27 mouse cellular contexts compared by ENCODE assay signal in genomic region chr12:82972661-82973060, GRCm38 (mm10).
"Had no signal": no experiment of that assay in that cellular context is flagged by ENCODE, and none has a peak within 500 bp of the region (broad histone marks: within the 10 kb centered on the region; RNA-seq: fewer than 3 reads in every experiment).

No protein-coding gene starts in this region.

- H3K27me3 ChIP-seq: limb, embryonic 12.5 days; limb, embryonic 13.5 days; limb, embryonic 15.5 days; liver, embryonic 12.5 days; liver, embryonic 13.5 days; liver, embryonic 15.5 days; lung, embryonic 15.5 days; midbrain, embryonic 12.5 days; midbrain, embryonic 13.5 days; midbrain, embryonic 15.5 days had no signal

- H3K4me1 ChIP-seq: limb, embryonic 10.5 days; limb, embryonic 15.5 days; liver, embryonic 12.5 days; liver, embryonic 13.5 days; liver, embryonic 15.5 days; lung, embryonic 15.5 days; megakaryocyte, embryonic 14.5 days; midbrain, embryonic 10.5 days; midbrain, embryonic 12.5 days; midbrain, embryonic 13.5 days; midbrain, embryonic 15.5 days had no signal

- DNase-seq: left cerebral cortex, postnatal 4 days; liver; liver, embryonic 13.5 days; liver, postnatal 0 days; lung, adult 18-20 months; lung, adult 2 months; lung, embryonic 14.5 days; lung, postnatal 10 days; lung, postnatal 14 days; lung, postnatal 36 days; lung, postnatal 4 days; midbrain, embryonic 14.5 days had no signal

- H3K9ac ChIP-seq: limb, embryonic 12.5 days; limb, embryonic 13.5 days; limb, embryonic 15.5 days; liver, embryonic 12.5 days; liver, embryonic 13.5 days; liver, embryonic 14.5 days; liver, embryonic 15.5 days; liver, postnatal 0 days; lung, embryonic 14.5 days; lung, embryonic 15.5 days; midbrain, embryonic 12.5 days; midbrain, embryonic 13.5 days; midbrain, embryonic 15.5 days had no signal

- H3K9me3 ChIP-seq: limb, embryonic 10.5 days; limb, embryonic 12.5 days; limb, embryonic 13.5 days; limb, embryonic 15.5 days; liver, embryonic 12.5 days; liver, embryonic 13.5 days; liver, embryonic 15.5 days; lung, embryonic 15.5 days; midbrain, embryonic 10.5 days; midbrain, embryonic 12.5 days; midbrain, embryonic 13.5 days; midbrain, embryonic 15.5 days had no signal

- H3K4me3 ChIP-seq: limb, embryonic 10.5 days; limb, embryonic 12.5 days; limb, embryonic 13.5 days; limb, embryonic 15.5 days; liver, embryonic 12.5 days; liver, embryonic 13.5 days; liver, embryonic 15.5 days; lung, embryonic 15.5 days; megakaryocyte, embryonic 14.5 days; midbrain, embryonic 10.5 days; midbrain, embryonic 12.5 days; midbrain, embryonic 13.5 days; midbrain, embryonic 15.5 days; myocyte had no signal

- H3K27ac ChIP-seq: limb, embryonic 10.5 days; limb, embryonic 12.5 days; limb, embryonic 13.5 days; limb, embryonic 15.5 days; liver, embryonic 12.5 days; liver, embryonic 13.5 days; liver, embryonic 14.5 days; liver, embryonic 15.5 days; lung, embryonic 15.5 days; macrophage; midbrain, embryonic 10.5 days; midbrain, embryonic 12.5 days; midbrain, embryonic 13.5 days; midbrain, embryonic 15.5 days had no signal

- H3K36me3 ChIP-seq: limb, embryonic 10.5 days; limb, embryonic 12.5 days; limb, embryonic 13.5 days; limb, embryonic 15.5 days; liver, embryonic 12.5 days; liver, embryonic 13.5 days; liver, embryonic 15.5 days; lung, embryonic 15.5 days; midbrain, embryonic 10.5 days; midbrain, embryonic 12.5 days; midbrain, embryonic 13.5 days; midbrain, embryonic 15.5 days had no signal
